Mouse (Mus musculus) liver, adult 2 months (tissue): Measurements from ENCODE around the gene Znfx1.

ENCODE experiments used
- CTCF ChIP-seq: fragments of 200-500 bp; IDR thresholded peaks from 2 replicates; pipeline ENCODE4 v1.5.1; 2011; ENCODE audit warnings: low read depth, low read length, control low read depth
- POLR2A ChIP-seq: fragments of 200-500 bp; IDR thresholded peaks from 2 replicates; pipeline ENCODE4 v1.6.1; 2011; ENCODE audit warnings: low read length, control low read depth; ENCODE audit not compliant: insufficient read depth; ENCODE audit errors: extremely low read depth

GRCm38 (mm10) chr2:166991945-166992344 is 70.9 kb downstream of the Znfx1 start:
- TF ChIP-seq CTCF, result no peak
- TF ChIP-seq POLR2A, result no peak
